Mouse (Mus musculus) Patski (cell line): ENCODE results near the gene Trhde. TPM values are rescaled to one million over a fixed set of nuclear protein-coding genes. Genes with fewer than 3 reads are reported as not detected.

Experiments used
- ATAC-seq: fragments of 100-300 bp; one replicate; pipeline ENCODE4 v1.8.0; 2021
- CTCF ChIA-PET: fragments of 350-600 bp; sonication (Branson Sonifier 250); formaldehyde crosslinking; loops from one replicate; lab custom pipeline; 2022; ENCODE audit warnings: inconsistent platforms; lab: Charles Lee
- POLR2A ChIA-PET: fragments of 350-600 bp; sonication (Branson Sonifier 250); formaldehyde crosslinking; loops from one replicate; lab custom pipeline; 2022; ENCODE audit warnings: antibody characterized with exemption, inconsistent platforms; lab: Charles Lee
- DNase-seq: peaks from one replicate; pipeline ENCODE4 v3.0.0-alpha.2; 2011; ENCODE audit warnings: low read depth, low spot score
- H3K27me3 ChIP-seq: fragments of 371-371 bp; one replicate; pipeline ENCODE4 v1.5.1; 2021
- CTCF ChIP-seq: fragments of 100-300 bp; IDR thresholded peaks from one replicate; pipeline ENCODE4 v1.5.1; 2021
- in situ Hi-C: fragments of 300-500 bp; cut with MboI; formaldehyde crosslinking; loops from 3 replicates; pipeline ENCODE4 v1.11.1; 2018; ENCODE audit warnings: low pct_unique_long_range_greater_than_20kb, mixed read lengths
- polyA plus RNA-seq: library from polyadenylated mRNA; unstranded; gene quantifications from one replicate; pipeline ENCODE4 v1.2.3, GENCODE M21; 2021

Gene Trhde
- polyA plus RNA-seq, 1 experiment from 2014 or later = not detected

DNA sequence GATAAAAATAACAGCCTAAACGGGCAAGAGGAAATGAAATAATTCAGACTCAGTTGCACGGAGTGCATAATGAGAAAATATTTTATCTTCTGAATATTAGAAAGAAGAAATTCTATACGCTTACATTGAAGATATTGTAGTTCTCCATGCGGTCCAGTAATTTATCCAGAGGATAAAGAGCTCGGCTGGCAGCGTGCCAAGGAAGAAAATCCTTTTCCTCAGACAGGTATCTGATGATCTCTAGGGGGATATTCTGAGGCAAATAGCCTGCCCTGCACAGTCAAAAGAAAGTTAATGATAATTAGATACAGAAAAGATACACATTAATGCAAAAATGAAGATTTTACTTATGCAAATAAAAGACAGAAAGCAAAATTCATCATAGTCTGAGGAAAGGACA, 354.0 kb downstream of the Trhde start:
- TF ChIP-seq CTCF = no peak
- POLR2A ChIA-PET = no interaction called here
- in situ Hi-C loops = no loop called here
- no peak for DNase-seq
- no peaks in the 10 kb centered on the region for H3K27me3 ChIP-seq
- CTCF ChIA-PET = no interaction called here
- no peak for ATAC-seq

DNA sequence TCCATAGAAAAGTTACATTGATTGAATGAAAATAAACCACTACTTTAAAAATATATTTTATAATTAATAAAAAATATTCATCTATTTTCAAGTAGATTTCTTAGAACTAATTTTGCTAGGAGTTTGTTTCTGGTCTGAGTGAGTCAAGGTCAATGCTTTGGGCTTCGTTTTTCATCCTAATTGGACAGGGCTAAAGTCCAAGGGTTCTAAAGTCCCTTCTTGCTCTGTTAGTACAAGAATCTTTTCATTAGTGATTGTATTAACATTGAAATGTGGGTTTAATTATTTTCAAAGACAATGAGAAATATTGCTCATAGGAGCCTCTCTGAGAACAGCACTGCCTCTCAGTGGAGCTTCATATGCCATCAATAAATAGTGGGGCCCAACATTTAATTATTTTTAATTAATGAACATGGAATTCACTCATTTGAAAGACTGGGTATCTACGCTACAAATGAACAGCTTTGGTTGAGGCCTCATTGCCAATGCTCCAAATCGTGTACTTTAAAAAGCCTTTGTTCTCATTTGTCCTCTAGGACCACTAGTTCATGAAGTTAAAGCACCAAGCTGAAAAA, 383.1 kb downstream of the Trhde start:
- H3K27me3 ChIP-seq = no peaks in the 10 kb centered on the region
- ChIA-PET POLR2A (no interaction called here), CTCF (interaction anchor here (1.0 kb wide), 1 partner anchor 9 kb away, joined by 3 read pairs; no protein-coding TSS in a partner anchor)
- in situ Hi-C loops = no loop called here
- DNase-seq = no peak
- no peak for TF ChIP-seq CTCF
- ATAC-seq = no peak

DNA sequence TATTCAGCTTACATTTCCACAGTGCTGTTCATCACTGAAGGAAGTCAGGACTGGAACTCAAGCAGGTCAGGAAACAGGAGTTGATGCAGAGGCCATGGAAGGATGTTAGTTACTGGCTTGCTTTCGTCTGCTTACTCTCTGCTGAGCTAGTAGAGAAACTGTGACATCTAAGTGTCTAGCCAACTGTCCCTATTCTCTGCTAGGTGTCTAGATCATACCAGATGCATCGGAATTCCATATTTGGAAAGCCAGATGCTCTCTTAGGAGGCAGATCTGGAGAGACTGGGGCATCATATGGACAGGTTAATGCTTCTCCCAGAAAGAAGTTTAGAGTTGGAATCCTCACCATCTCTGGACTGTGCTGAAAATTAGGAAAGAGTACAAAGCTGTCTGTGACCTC, 386.4 kb downstream of the Trhde start:
- DNase-seq = no peak
- ChIA-PET CTCF (no interaction called here), POLR2A (no interaction called here)
- TF ChIP-seq CTCF = no peak
- no peaks in the 10 kb centered on the region for H3K27me3 ChIP-seq
- in situ Hi-C loops = no loop called here
- ATAC-seq = no peak

DNA sequence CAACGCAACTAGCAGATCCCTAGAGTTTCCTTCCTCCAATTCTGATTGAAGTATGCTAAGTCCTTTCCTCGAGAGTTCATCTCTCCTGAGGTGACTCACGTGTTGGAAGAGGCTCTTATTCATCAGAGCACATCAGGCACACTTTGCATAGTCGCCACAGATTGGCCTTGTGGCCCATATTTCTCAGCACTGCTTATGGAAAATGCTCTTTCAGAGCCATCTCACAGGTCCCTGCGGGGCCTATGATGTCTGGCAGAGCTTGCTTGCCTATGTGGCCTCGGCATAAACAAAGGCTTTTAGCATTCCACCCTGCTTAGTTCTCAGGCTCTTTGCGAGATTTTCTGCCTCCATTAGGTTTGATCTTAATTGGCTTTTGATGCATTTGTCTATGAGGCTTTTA, 396.8 kb downstream of the Trhde start:
- in situ Hi-C loops = no loop called here
- ATAC-seq = no peak
- no peaks in the 10 kb centered on the region for H3K27me3 ChIP-seq
- ChIA-PET CTCF (no interaction called here), POLR2A (no interaction called here)
- TF ChIP-seq CTCF = no peak
- no peak for DNase-seq

DNA sequence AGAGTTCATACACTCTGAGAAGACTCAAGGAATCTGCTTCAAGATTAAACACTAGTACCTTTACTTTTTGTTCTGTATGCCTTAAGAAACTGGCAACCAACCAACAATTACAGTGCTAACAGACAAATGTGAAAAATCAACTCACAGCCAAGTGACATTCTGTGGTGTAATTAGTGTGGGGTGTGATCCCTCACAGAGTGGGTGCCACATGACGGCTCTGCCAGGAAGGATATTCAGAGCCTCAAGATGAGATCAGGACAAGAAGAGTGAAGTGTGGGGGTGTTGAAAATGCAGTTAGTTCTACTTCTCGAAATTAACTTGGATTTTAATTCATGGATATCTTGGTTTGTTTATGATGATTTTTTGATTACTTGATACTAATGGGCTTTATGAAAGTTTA, 398.3 kb downstream of the Trhde start:
- TF ChIP-seq CTCF = no peak
- POLR2A ChIA-PET = no interaction called here
- DNase-seq = no peak
- H3K27me3 ChIP-seq = no peaks in the 10 kb centered on the region
- ATAC-seq = no peak
- in situ Hi-C loops = no loop called here
- CTCF ChIA-PET = no interaction called here

DNA sequence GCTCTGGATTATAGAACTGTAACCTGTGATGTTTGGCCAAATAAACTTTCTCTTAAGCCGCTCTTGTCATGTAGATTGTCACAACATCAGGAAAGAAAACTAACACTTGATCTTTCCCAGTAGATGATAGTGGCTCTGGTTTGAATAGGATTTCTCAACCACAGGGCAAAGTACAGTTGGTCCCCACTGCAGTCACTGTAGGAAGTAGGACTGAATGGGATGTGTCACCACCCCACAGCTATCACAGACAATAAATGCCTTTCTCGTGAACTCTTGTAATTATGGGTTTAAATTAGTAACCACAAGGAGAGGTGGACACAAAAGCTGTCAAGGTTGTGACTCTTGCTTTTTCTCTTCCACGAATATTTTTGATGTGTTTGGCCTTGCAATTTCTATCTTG, 431.3 kb downstream of the Trhde start:
- no peak for TF ChIP-seq CTCF
- H3K27me3 ChIP-seq = no peaks in the 10 kb centered on the region
- ATAC-seq = no peak
- CTCF ChIA-PET = no interaction called here
- no peak for DNase-seq
- in situ Hi-C loops = no loop called here
- POLR2A ChIA-PET = no interaction called here

DNA sequence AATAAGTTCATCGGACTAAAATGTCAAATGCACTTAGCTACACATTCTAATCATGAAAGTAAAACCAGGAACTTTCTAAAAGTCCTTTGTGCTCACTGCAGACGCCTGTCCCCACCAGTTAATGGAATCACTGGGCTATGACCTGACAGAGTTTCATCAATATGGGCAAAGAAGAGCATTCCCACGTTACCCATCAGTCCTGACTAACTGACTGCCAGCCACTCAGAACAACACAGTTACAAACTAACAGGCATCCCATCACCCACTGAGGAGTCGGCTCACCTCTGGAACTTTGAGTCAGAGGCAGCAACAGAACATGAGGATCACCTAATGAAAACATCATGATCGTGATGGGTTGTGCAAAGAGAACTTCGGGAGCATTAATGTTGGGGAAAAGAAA, 438.7 kb downstream of the Trhde start:
- CTCF ChIA-PET = no interaction called here
- no peak for ATAC-seq

DNA sequence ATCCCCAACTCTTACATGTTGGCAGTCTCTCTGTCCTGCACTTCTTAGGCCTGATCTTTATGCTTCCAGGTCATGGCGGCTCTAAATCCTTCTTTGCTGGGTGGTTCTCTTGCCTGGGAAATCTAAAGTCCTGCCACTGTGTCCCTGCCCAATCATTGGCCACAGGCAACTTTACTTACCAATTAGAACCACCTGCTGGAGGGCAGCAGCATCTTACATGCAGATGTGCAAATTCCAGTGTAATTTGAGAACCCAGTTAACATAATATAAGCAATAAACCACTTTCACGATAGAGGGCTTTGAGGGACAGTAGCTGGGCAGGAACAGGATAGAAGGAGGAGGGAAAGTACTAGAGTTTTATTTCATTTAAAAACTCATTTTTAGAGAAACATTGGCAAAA, 439.5 kb downstream of the Trhde start:
- POLR2A ChIA-PET = interaction anchor here (0.6 kb wide), 1 partner anchor 447 kb away, joined by 3 read pairs; no protein-coding TSS in a partner anchor

More for the DNA sequence above, 438.7 kb downstream of the Trhde start:
- no peak for DNase-seq
- in situ Hi-C loops = no loop called here
- POLR2A ChIA-PET = no interaction called here
- no peaks in the 10 kb centered on the region for H3K27me3 ChIP-seq
- no peak for TF ChIP-seq CTCF

More for the DNA sequence above, 439.5 kb downstream of the Trhde start:
- H3K27me3 ChIP-seq = no peaks in the 10 kb centered on the region
- DNase-seq (no peak), ATAC-seq (no peak)
- CTCF ChIA-PET = no interaction called here
- in situ Hi-C loops = no loop called here
- no peak for TF ChIP-seq CTCF
